Comparison of ENCODE assay signal across 21 mouse cellular contexts in genomic region chr2:117108059-117108458, GRCm38 (mm10). TPM values are rescaled to one million over a fixed set of nuclear protein-coding genes. Genes with fewer than 3 reads are reported as not detected.
DNase-seq lines count a peak whose midpoint lies in the region; ATAC-seq and TF ChIP-seq lines count a peak whose summit lies in the region.
"Had no signal": no experiment of that assay in that cellular context is flagged by ENCODE, and none has a peak within 500 bp of the region (broad histone marks: within the 10 kb centered on the region; RNA-seq: fewer than 3 reads in every experiment).

No protein-coding gene starts in this region.

- WGBS in kidney, postnatal 0 days = 57% methylated on average over 4 of the region's 4 CpGs

- H3K4me1 ChIP-seq in kidney, postnatal 0 days (replicated peaks; ENCODE audit: insufficient read depth, low read length) = no peaks in the 10 kb centered on the region
- peaks cover 3% of the 10 kb centered on the region; the same call in 1 of the 2 replicates for H3K4me1 ChIP-seq in brown adipose tissue, adult 24 weeks (ENCODE audit: control insufficient read depth, insufficient read depth, insufficient read length, low read length)
- H3K4me1 ChIP-seq: limb, embryonic 15.5 days had no signal

- H3K27me3 ChIP-seq in kidney, postnatal 0 days (ENCODE audit: insufficient read depth, low read length) = no peaks in the 10 kb centered on the region
- H3K27me3 ChIP-seq: limb, embryonic 15.5 days; midbrain, embryonic 12.5 days had no signal

- ATAC-seq in kidney, postnatal 0 days (replicated peaks; ENCODE audit: low FRiP score, low read depth) = no peak
- ATAC-seq in megakaryocyte, adult 5-6 weeks (ENCODE audit: poor library complexity, severe bottlenecking) = peak; percentile 78
- ATAC-seq: CD4-positive, CD25-positive, alpha-beta regulatory T cell, adult 4 months; forebrain, embryonic 16.5 days had no signal

- H3K4me2 ChIP-seq in kidney, postnatal 0 days (ENCODE audit: low read length) = no peak overlapping the region
- H3K4me2 ChIP-seq: limb, embryonic 15.5 days; midbrain, embryonic 12.5 days had no signal

- TF ChIP-seq CTCF in kidney, postnatal 0 days (IDR thresholded peaks at IDR 0.05; ENCODE audit: low read depth) = no peak
- TF ChIP-seq CTCF in layer of hippocampus, adult 2 months (conservative IDR thresholded peaks at IDR 0.05) = no peak

- H3K27ac ChIP-seq in kidney, postnatal 0 days = no peak overlapping the region
- H3K27ac ChIP-seq in brown adipose tissue, adult 24 weeks (replicated peaks; ENCODE audit: low read depth, low read length) = 0 out of 2 replicates have a peak overlapping the region, but pooled peaks have one; percentile 5
- no peak overlapping the region for H3K27ac ChIP-seq in layer of hippocampus, adult 2 months
- H3K27ac ChIP-seq: embryonic facial prominence, embryonic 10.5 days; limb, embryonic 15.5 days; midbrain, embryonic 12.5 days had no signal

- no peak overlapping the region for H3K9ac ChIP-seq in kidney, postnatal 0 days (ENCODE audit: low read depth, low read length)
- H3K9ac ChIP-seq: limb, embryonic 15.5 days; midbrain, embryonic 12.5 days had no signal

- H3K9me3 ChIP-seq in kidney, postnatal 0 days (replicated peaks; ENCODE audit: low read length) = no peaks in the 10 kb centered on the region
- H3K9me3 ChIP-seq: embryonic facial prominence, embryonic 10.5 days; limb, embryonic 15.5 days; midbrain, embryonic 12.5 days had no signal

- DNase-seq in kidney, postnatal 0 days (ENCODE audit: low spot score) = peak; percentile 55
- no peak for DNase-seq in kidney, adult 8-10 months
- peak; percentile 63 for DNase-seq in 416B (ENCODE audit: low read depth)
- no peak for DNase-seq in layer of hippocampus, adult 2 months (ENCODE audit: low spot score in 2 of 2)
- DNase-seq in kidney, postnatal 14 days = no peak
- DNase-seq: adrenal gland, adult 8-10 months; cerebellum, adult 9-11 months; heart, postnatal 36 days; layer of hippocampus, adult 9-11 months; right cerebral cortex, adult 18-20 months; spleen, adult 18-20 months; thymus, postnatal 4 days had no signal

- H3K4me3 ChIP-seq in kidney, postnatal 0 days (replicated peaks; ENCODE audit: low read depth, low read length) = no peak overlapping the region
- no peak overlapping the region for H3K4me3 ChIP-seq in brown adipose tissue, adult 24 weeks (ENCODE audit: insufficient read depth, low read depth, low read length)
- no peak overlapping the region for H3K4me3 ChIP-seq in layer of hippocampus, adult 2 months
- H3K4me3 ChIP-seq: embryonic facial prominence, embryonic 10.5 days; erythroblast, embryonic 14.5 days; limb, embryonic 15.5 days; midbrain, embryonic 12.5 days; myocyte had no signal

- H3K36me3 ChIP-seq in kidney, postnatal 0 days (ENCODE audit: insufficient read depth, low read length) = no peaks in the 10 kb centered on the region
- H3K36me3 ChIP-seq: embryonic facial prominence, embryonic 10.5 days; limb, embryonic 15.5 days; midbrain, embryonic 12.5 days had no signal

RNA-seq across cellular contexts. Expression of gene Spred1, which starts 13.1 kb away (rescaled TPM):
- 16.2 and 17.5 TPM in 2 replicates for polyA plus RNA-seq in kidney, postnatal 0 days (2015; fragmentation: Nextera tagmentation; extraction: Ambion mirVana)
- polyA plus RNA-seq in brown adipose tissue, adult 24 weeks (2012; ENCODE audit: insufficient read depth, insufficient read length, missing spikeins) = 7.1 and 12.1 TPM in 2 replicates
- 10.7 and 13.4 TPM in 2 replicates for total RNA-seq in megakaryocyte, adult 5-6 weeks (2015)
- 12.5 and 13.9 TPM in 2 replicates for total RNA-seq in megakaryocyte, adult 5-6 weeks (2017)
- 10 to 100 TPM; 97.0 to 97.4 TPM for total RNA-seq in layer of hippocampus, adult 2 months (2021)

Comparison
In these comparisons a context has a peak if more than half of its experiments do, and no peak if none do; other contexts are left out.
1. DNase-seq: peak in kidney, postnatal 0 days (single experiment) and 416B (single experiment); none in kidney, adult 8-10 months (0 of 2), layer of hippocampus, adult 2 months (0 of 2) and kidney, postnatal 14 days (single experiment).
2. RNA of gene Spred1, which starts 13.1 kb away (total RNA-seq): 97.0 to 97.4 TPM in layer of hippocampus, adult 2 months; 10.7 to 13.9 TPM in megakaryocyte, adult 5-6 weeks; every median in the first group is over 4 times any median in the second.